9 mouse cellular contexts compared by ENCODE assay signal in genomic region chr2:152375652-152376344, GRCm38 (mm10). TPM values are rescaled to one million over a fixed set of nuclear protein-coding genes. Genes with fewer than 3 reads are reported as not detected.
A peak's percentile ranks its signal among the peaks of the same experiment; 100 is the strongest.
DNase-seq lines count a peak whose midpoint lies in the region; ATAC-seq and TF ChIP-seq lines count a peak whose summit lies in the region.
"Had no signal": no experiment of that assay in that cellular context is flagged by ENCODE, and none has a peak within 500 bp of the region (broad histone marks: within the 10 kb centered on the region; RNA-seq: fewer than 3 reads in every experiment).

No protein-coding gene starts in this region.

- no peak for TF ChIP-seq CTCF in brain, embryonic 14.5 days (IDR thresholded peaks at IDR 0.05; ENCODE audit: borderline replicate concordance, extremely low read depth, insufficient read depth, insufficient read length)

- H3K4me1 ChIP-seq in hindbrain, embryonic 13.5 days (replicated peaks): peaks cover 36% of the 10 kb centered on the region
- peaks cover 31% of the 10 kb centered on the region for H3K4me1 ChIP-seq in midbrain, embryonic 13.5 days (replicated peaks)

- H3K27ac ChIP-seq in hindbrain, embryonic 13.5 days: peak overlapping the region; percentile 95
- H3K27ac ChIP-seq in midbrain, embryonic 13.5 days: peak overlapping the region; percentile 94

- 2% methylated on average over 21 of the region's 21 CpGs for WGBS in hindbrain, embryonic 13.5 days
- WGBS in midbrain, embryonic 13.5 days: 1% methylated on average over 21 of the region's 21 CpGs

- H3K27me3 ChIP-seq in hindbrain, embryonic 13.5 days: no peaks in the 10 kb centered on the region
- no peaks in the 10 kb centered on the region; the same call in 1 of the 2 replicates for H3K27me3 ChIP-seq in midbrain, embryonic 13.5 days

- H3K9me3 ChIP-seq in hindbrain, embryonic 13.5 days: no peaks in the 10 kb centered on the region
- H3K9me3 ChIP-seq in midbrain, embryonic 13.5 days: no peaks in the 10 kb centered on the region

- H3K9ac ChIP-seq in hindbrain, embryonic 13.5 days: peak overlapping the region; percentile 74
- H3K9ac ChIP-seq in midbrain, embryonic 13.5 days (replicated peaks): peak overlapping the region; percentile 55

- H3K4me3 ChIP-seq in hindbrain, embryonic 13.5 days: peak overlapping the region; percentile 40
- H3K4me3 ChIP-seq in midbrain, embryonic 13.5 days (replicated peaks): peak overlapping the region; percentile 35
- H3K4me3 ChIP-seq: myocyte had no signal

- peak; percentile 21 for DNase-seq in cerebellum, adult 11-12 months
- no peak for DNase-seq in cerebellum, adult 9-11 months
- peak; percentile 95 for DNase-seq in brain, embryonic 14.5 days (ENCODE audit: low read depth)
- no peak for DNase-seq in adrenal gland, adult 8-10 months
- DNase-seq in lung, postnatal 36 days: no peak

- ATAC-seq in hindbrain, embryonic 13.5 days (ENCODE audit: low FRiP score): peak; percentile 90
- peak; percentile 92 for ATAC-seq in midbrain, embryonic 13.5 days
- no peak for ATAC-seq in activated CD4-positive, CD25-positive, alpha-beta regulatory T cell, adult 4 months

- TF ChIP-seq POLR2A in brain, embryonic 14.5 days (IDR thresholded peaks at IDR 0.05; ENCODE audit: borderline replicate concordance, extremely low read depth, insufficient read depth, insufficient read length, poor library complexity, severe bottlenecking): no peak

- H3K4me2 ChIP-seq in hindbrain, embryonic 13.5 days: peak overlapping the region; percentile 63
- H3K4me2 ChIP-seq in midbrain, embryonic 13.5 days (replicated peaks): peak overlapping the region; percentile 56

- no peaks in the 10 kb centered on the region for H3K36me3 ChIP-seq in hindbrain, embryonic 13.5 days
- no peaks in the 10 kb centered on the region for H3K36me3 ChIP-seq in midbrain, embryonic 13.5 days

RNA-seq across cellular contexts. Expression of gene Nrsn2, which starts 0.6 kb away (rescaled TPM):
- 25.8 and 33.1 TPM in 2 replicates for polyA plus RNA-seq in brain, embryonic 14.5 days (2012; rRNA removed)
- 28.1 and 34.2 TPM in 2 replicates for polyA plus RNA-seq in hindbrain, embryonic 13.5 days (2015; fragmentation: Nextera tagmentation; extraction: Ambion mirVana)
- polyA plus RNA-seq in midbrain, embryonic 13.5 days (2015; fragmentation: Nextera tagmentation; extraction: Ambion mirVana): 26.8 and 28.5 TPM in 2 replicates
- polyA plus RNA-seq in activated CD4-positive, CD25-positive, alpha-beta regulatory T cell, adult 4 months (2017; shearing (Covaris generic)): not detected
- total RNA-seq in adrenal gland, adult 8-10 months (2022): 10 to 100 TPM in 1 of 4 experiments, 1 to 10 TPM in 3; 5.3 to 11.3 (median 8.1) TPM
- polyA plus RNA-seq: myocyte had no signal

RNA-seq across cellular contexts. Expression of gene Sox12, which starts 22.1 kb away (rescaled TPM):
- polyA plus RNA-seq in brain, embryonic 14.5 days (2012; rRNA removed): 87.0 and 105 TPM in 2 replicates
- 16.4 and 16.9 TPM in 2 replicates for polyA plus RNA-seq in hindbrain, embryonic 13.5 days (2015; fragmentation: Nextera tagmentation; extraction: Ambion mirVana)
- polyA plus RNA-seq in midbrain, embryonic 13.5 days (2015; fragmentation: Nextera tagmentation; extraction: Ambion mirVana): 18.2 and 18.5 TPM in 2 replicates
- polyA plus RNA-seq in activated CD4-positive, CD25-positive, alpha-beta regulatory T cell, adult 4 months (2017; shearing (Covaris generic)): under 1 TPM; 0.30 to 0.33 TPM
- total RNA-seq in adrenal gland, adult 8-10 months (2022): 10 to 100 TPM in 3 of 4 experiments, 1 to 10 TPM in 1; 9.9 to 16.8 (median 12.6) TPM

RNA-seq across cellular contexts. Expression of gene Trib3, which starts 32.0 kb away (rescaled TPM):
- 0.62 and 0.70 TPM in 2 replicates for polyA plus RNA-seq in brain, embryonic 14.5 days (2012; rRNA removed)
- 0.97 and 1.5 TPM in 2 replicates for polyA plus RNA-seq in hindbrain, embryonic 13.5 days (2015; fragmentation: Nextera tagmentation; extraction: Ambion mirVana)
- 0.82 and 0.89 TPM in 2 replicates for polyA plus RNA-seq in midbrain, embryonic 13.5 days (2015; fragmentation: Nextera tagmentation; extraction: Ambion mirVana)
- polyA plus RNA-seq in activated CD4-positive, CD25-positive, alpha-beta regulatory T cell, adult 4 months (2017; shearing (Covaris generic)): 1 to 10 TPM; 3.4 to 5.1 TPM
- 10 to 100 TPM in 2 of 4 experiments, 1 to 10 TPM in 2; 2.8 to 11.3 (median 6.9) TPM for total RNA-seq in adrenal gland, adult 8-10 months (2022)

RNA-seq across cellular contexts. Expression of gene Zcchc3, which starts 39.0 kb away (rescaled TPM):
- polyA plus RNA-seq in brain, embryonic 14.5 days (2012; rRNA removed): 18.1 and 19.9 TPM in 2 replicates
- 20.1 and 21.5 TPM in 2 replicates for polyA plus RNA-seq in hindbrain, embryonic 13.5 days (2015; fragmentation: Nextera tagmentation; extraction: Ambion mirVana)
- polyA plus RNA-seq in midbrain, embryonic 13.5 days (2015; fragmentation: Nextera tagmentation; extraction: Ambion mirVana): 21.4 and 26.4 TPM in 2 replicates
- under 1 TPM; 0.70 to 0.74 TPM for polyA plus RNA-seq in activated CD4-positive, CD25-positive, alpha-beta regulatory T cell, adult 4 months (2017; shearing (Covaris generic))
- total RNA-seq in adrenal gland, adult 8-10 months (2022): 10 to 100 TPM in 1 of 4 experiments, 1 to 10 TPM in 3; 7.9 to 11.2 (median 9.2) TPM
- polyA plus RNA-seq: myocyte had no signal

RNA-seq across cellular contexts. Expression of gene 6820408C15Rik, which starts 39.6 kb away (rescaled TPM):
- 1.4 and 2.6 TPM in 2 replicates for polyA plus RNA-seq in brain, embryonic 14.5 days (2012; rRNA removed)
- 1.9 and 3.9 TPM in 2 replicates for polyA plus RNA-seq in hindbrain, embryonic 13.5 days (2015; fragmentation: Nextera tagmentation; extraction: Ambion mirVana)
- polyA plus RNA-seq in midbrain, embryonic 13.5 days (2015; fragmentation: Nextera tagmentation; extraction: Ambion mirVana): 0.39 and 1.7 TPM in 2 replicates
- polyA plus RNA-seq in activated CD4-positive, CD25-positive, alpha-beta regulatory T cell, adult 4 months (2017; shearing (Covaris generic)): not detected
- total RNA-seq in adrenal gland, adult 8-10 months (2022): under 1 TPM; 0.32 to 0.51 (median 0.42) TPM
- polyA plus RNA-seq: myocyte had no signal

Comparison
In these comparisons a context has a peak if more than half of its experiments do, and no peak if none do; other contexts are left out.
1. DNase-seq: peak in cerebellum, adult 11-12 months (single experiment) and brain, embryonic 14.5 days (single experiment); none in cerebellum, adult 9-11 months (single experiment), adrenal gland, adult 8-10 months (single experiment) and lung, postnatal 36 days (single experiment).
2. RNA of gene Nrsn2, which starts 0.6 kb away (polyA plus RNA-seq): 25.8 to 33.1 TPM in brain, embryonic 14.5 days, 28.1 to 34.2 TPM in hindbrain, embryonic 13.5 days and 26.8 to 28.5 TPM in midbrain, embryonic 13.5 days; not detected in activated CD4-positive, CD25-positive, alpha-beta regulatory T cell, adult 4 months; every median in the first group is over 10 times any median in the second.
3. RNA of gene Sox12, which starts 22.1 kb away (polyA plus RNA-seq): 87.0 to 105 TPM in brain, embryonic 14.5 days, 18.2 to 18.5 TPM in midbrain, embryonic 13.5 days and 16.4 to 16.9 TPM in hindbrain, embryonic 13.5 days; 0.30 to 0.33 TPM in activated CD4-positive, CD25-positive, alpha-beta regulatory T cell, adult 4 months; every median in the first group is over 10 times any median in the second.